Mouse (Mus musculus): ENCODE data around the gene Neurod2. TPM values are rescaled to one million over a fixed set of nuclear protein-coding genes. Genes with fewer than 3 reads are reported as not detected.

Gene Neurod2
- polyA plus RNA-seq, 1 experiment from 2014 or later = not detected

DNA sequence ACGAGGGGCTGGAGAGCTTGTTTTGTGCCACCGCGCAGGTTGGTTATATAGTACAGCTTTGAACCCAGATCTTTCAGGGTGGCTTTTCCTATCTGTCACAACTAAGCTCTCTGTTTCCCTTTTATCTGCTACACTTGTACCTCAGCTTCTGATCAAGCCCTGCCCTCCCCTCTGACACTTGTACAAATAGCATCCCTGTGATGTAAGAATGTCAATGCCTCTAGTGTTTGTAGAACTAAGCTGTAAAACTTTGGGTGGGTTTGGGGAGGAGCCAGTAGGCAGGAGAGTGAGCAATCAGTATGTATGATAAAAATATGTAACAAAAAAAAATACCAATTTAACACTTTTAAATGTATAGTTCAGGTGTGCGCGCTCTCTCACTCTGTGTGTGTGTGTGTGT lies 35.0 kb upstream of the Neurod2 start:
- H3K36me3 ChIP-seq (ENCODE audit: insufficient read depth, low read length) = no peaks in the 10 kb centered on the region
- H3K27me3 ChIP-seq (ENCODE audit: insufficient read depth, low read length) = no peaks in the 10 kb centered on the region
- no peak overlapping the region for H3K9ac ChIP-seq (ENCODE audit: low read depth, low read length)
- H3K9me3 ChIP-seq (replicated peaks; ENCODE audit: low read length) = no peaks in the 10 kb centered on the region
- WGBS = 96% methylated on average over 5 of the region's 5 CpGs
- DNase-seq (ENCODE audit: low spot score) (no peak), ATAC-seq (replicated peaks; ENCODE audit: low FRiP score, low read depth) (no peak)
- no peak overlapping the region for H3K27ac ChIP-seq
- no peak overlapping the region for H3K4me2 ChIP-seq (ENCODE audit: low read length)
- peaks cover 17% of the 10 kb centered on the region for H3K4me1 ChIP-seq (replicated peaks; ENCODE audit: insufficient read depth, low read length)
- H3K4me3 ChIP-seq (replicated peaks; ENCODE audit: low read depth, low read length) = no peak overlapping the region
- no peak for TF ChIP-seq CTCF (IDR thresholded peaks at IDR 0.05; ENCODE audit: low read depth)

DNA sequence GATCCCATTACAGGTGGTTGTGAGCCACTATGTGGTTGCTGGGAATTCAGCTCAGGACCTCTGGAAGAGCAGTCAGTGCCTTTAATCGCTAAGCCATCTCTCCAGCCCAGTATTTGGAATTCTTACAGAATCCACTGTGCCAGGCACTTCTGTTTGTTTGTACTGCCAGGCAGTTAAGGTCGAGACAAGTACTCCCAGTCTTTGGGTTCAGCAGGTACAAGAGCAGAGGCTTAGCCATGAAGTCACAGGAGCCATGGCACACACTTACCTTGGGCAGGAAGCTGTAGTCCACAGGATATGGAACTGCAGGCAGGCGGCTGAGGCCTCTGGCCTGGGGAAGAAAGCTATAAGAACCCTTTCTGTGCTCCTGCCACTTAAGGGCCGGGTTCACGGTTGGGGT lies 34.4 kb upstream of the Neurod2 start:
- no peak for TF ChIP-seq CTCF (IDR thresholded peaks at IDR 0.05; ENCODE audit: low read depth)
- WGBS = 85% methylated on average over 5 of the region's 5 CpGs
- Histone ChIP-seq H3K4me1 (replicated peaks; ENCODE audit: insufficient read depth, low read length) (peaks cover 22% of the 10 kb centered on the region), H3K36me3 (ENCODE audit: insufficient read depth, low read length) (no peaks in the 10 kb centered on the region), H3K27ac (no peak overlapping the region), H3K4me2 (ENCODE audit: low read length) (no peak overlapping the region), H3K9me3 (replicated peaks; ENCODE audit: low read length) (no peaks in the 10 kb centered on the region), H3K9ac (ENCODE audit: low read depth, low read length) (no peak overlapping the region), H3K4me3 (replicated peaks; ENCODE audit: low read depth, low read length) (no peak overlapping the region), H3K27me3 (ENCODE audit: insufficient read depth, low read length) (no peaks in the 10 kb centered on the region)
- DNase-seq (ENCODE audit: low spot score) (no peak), ATAC-seq (replicated peaks; ENCODE audit: low FRiP score, low read depth) (no peak)

DNA sequence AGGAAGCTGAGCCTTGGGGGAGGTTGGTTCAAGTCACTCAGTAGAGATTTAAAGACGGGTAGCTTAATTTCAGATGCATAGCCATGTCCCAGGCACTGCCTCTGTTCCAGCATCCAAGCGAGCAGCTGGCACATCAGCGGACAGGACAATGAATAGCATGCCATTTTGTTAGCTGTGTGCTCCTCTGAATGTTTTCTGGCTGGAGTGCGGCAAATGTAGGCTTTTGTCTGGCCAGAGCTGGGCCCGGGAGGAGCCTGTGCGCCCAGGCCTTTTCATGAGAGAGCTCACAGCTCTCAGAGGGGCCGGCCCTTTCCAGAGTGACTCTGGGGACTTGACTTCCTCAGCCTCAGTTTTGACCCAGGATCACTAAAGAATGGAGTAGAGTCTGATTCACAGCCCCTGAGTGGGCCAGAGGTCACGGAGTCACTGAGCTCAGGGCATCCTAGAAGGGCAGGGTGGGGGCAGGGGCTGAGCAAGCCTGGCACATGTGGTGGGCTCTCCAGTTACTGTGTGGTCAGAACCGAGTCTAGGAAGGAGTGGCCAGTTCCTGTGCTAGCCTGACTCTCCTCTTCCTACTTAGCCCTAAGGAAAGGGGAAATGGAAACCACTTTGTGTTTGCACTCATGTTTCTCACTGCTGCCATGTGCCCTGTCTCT lies 31.5 kb upstream of the Neurod2 start:
- no peaks in the 10 kb centered on the region for H3K9me3 ChIP-seq (replicated peaks; ENCODE audit: low read length)
- peaks cover 29% of the 10 kb centered on the region for H3K4me1 ChIP-seq (replicated peaks; ENCODE audit: insufficient read depth, low read length)
- H3K36me3 ChIP-seq (ENCODE audit: insufficient read depth, low read length) = no peaks in the 10 kb centered on the region
- 45% methylated on average over 9 of the region's 9 CpGs for WGBS
- DNase-seq (ENCODE audit: low spot score) = no peak
- H3K9ac ChIP-seq (ENCODE audit: low read depth, low read length) = 0 out of 2 replicates have a peak overlapping the region, but pooled peaks have one; percentile 31
- TF ChIP-seq CTCF (IDR thresholded peaks at IDR 0.05; ENCODE audit: low read depth) = no peak
- H3K27ac ChIP-seq = peak overlapping the region; percentile 42; the same call in 1 of the 2 replicates
- ATAC-seq (replicated peaks; ENCODE audit: low FRiP score, low read depth) = no peak
- no peaks in the 10 kb centered on the region for H3K27me3 ChIP-seq (ENCODE audit: insufficient read depth, low read length)
- H3K4me3 ChIP-seq (replicated peaks; ENCODE audit: low read depth, low read length) = no peak overlapping the region
- H3K4me2 ChIP-seq (ENCODE audit: low read length) = 0 out of 2 replicates have a peak overlapping the region, but pooled peaks have one; percentile 1

- Histone ChIP-seq H3K27ac (peak within 1 kb of the TSS; percentile 97), H3K4me2 (ENCODE audit: low read length) (peak within 1 kb of the TSS; percentile 76), H3K4me3 (replicated peaks; ENCODE audit: low read depth, low read length) (peak within 1 kb of the TSS; percentile 77), H3K9me3 (replicated peaks; ENCODE audit: low read length) (no peaks in the 10 kb centered on the region), H3K4me1 (replicated peaks; ENCODE audit: insufficient read depth, low read length) (peaks cover 29% of the 10 kb centered on the region), H3K36me3 (ENCODE audit: insufficient read depth, low read length) (no peaks in the 10 kb centered on the region), H3K9ac (ENCODE audit: low read depth, low read length) (peak within 1 kb of the TSS; percentile 76), H3K27me3 (ENCODE audit: insufficient read depth, low read length) (no peaks in the 10 kb centered on the region)
- no peak for TF ChIP-seq CTCF (IDR thresholded peaks at IDR 0.05; ENCODE audit: low read depth)
- WGBS = under 1% methylated on average over 60 of the region's 60 CpGs
- ATAC-seq (replicated peaks; ENCODE audit: low FRiP score, low read depth) (peak; percentile 86), DNase-seq (ENCODE audit: low spot score) (peak; percentile 95)
Observed at GRCm38 (mm10) chr11:98358161-98359083, 29.0 kb upstream of the Neurod2 start, which contains the start of gene Stard3. Stard3 (plus strand) TSS chr11:98358368.

DNA sequence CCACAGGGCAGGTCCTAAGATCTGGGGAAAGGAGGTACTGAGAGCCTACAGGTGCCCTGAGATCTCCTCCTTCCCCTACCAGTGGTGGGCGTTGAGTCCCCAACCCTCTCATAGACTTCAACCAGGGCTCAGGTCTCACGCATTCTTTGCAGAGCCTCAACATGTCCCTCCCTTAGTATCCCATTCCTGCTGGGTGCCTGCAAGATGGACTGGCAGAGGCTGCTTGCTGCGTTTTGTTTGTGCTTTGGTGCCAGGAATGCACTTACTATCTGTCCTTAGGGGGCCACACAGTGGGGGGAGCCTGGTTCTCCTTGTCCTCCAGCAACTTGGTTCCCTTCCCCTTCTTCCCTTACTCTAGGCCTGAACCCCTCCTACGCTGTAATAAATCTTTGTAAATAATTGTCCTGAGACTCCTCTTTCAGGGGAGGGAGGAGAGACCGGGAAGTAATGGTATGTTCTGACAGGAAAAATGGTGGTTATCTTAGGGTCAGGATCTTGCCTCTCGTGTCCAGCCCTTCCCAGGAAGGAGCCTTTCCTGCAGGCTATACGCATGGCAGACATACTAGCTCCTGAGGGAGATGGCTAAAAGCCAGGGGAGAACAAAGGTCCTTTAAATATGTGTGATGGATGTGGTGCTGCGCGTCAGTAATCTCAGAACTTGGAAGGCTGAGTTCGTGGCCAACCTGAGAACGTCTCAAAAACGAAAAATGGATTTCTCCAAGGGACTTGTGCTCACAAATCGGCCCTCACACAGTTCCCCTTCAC lies 28.1 kb upstream of the Neurod2 start:
- DNase-seq (ENCODE audit: low spot score) (peak; percentile 91), ATAC-seq (replicated peaks; ENCODE audit: low FRiP score, low read depth) (peak; percentile 21; the same call in 1 of the 2 replicates)
- peak overlapping the region; percentile 39 for H3K9ac ChIP-seq (ENCODE audit: low read depth, low read length)
- H3K4me2 ChIP-seq (ENCODE audit: low read length) = peak overlapping the region; percentile 76
- 6% methylated on average over 13 of the region's 13 CpGs for WGBS
- H3K27ac ChIP-seq = peak overlapping the region; percentile 97
- peaks cover 29% of the 10 kb centered on the region for H3K4me1 ChIP-seq (replicated peaks; ENCODE audit: insufficient read depth, low read length)
- no peak for TF ChIP-seq CTCF (IDR thresholded peaks at IDR 0.05; ENCODE audit: low read depth)
- H3K4me3 ChIP-seq (replicated peaks; ENCODE audit: low read depth, low read length) = peak overlapping the region; percentile 77
- no peaks in the 10 kb centered on the region for H3K27me3 ChIP-seq (ENCODE audit: insufficient read depth, low read length)
- H3K36me3 ChIP-seq (ENCODE audit: insufficient read depth, low read length) = no peaks in the 10 kb centered on the region
- no peaks in the 10 kb centered on the region for H3K9me3 ChIP-seq (replicated peaks; ENCODE audit: low read length)
